Mouse (Mus musculus): ENCODE data around the gene Snx13.

DNA sequence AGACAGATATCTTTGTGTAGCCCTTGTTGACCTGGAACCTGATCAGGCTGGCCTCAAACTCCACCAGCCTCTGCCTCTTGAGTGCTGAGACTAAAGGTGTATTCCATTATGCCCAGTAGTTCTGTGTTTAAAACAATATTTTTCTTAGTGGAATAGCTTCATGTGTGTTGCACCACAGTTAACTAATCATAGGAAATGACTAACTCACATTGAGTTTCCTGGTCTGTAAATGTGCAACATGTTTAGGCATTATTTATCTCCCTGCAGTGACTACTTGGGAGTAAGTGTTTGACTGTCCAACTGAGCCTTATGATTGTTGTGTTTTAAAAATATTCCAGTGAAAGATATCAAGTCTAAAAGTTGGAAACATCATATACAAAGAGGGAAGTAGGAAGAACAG lies 20.6 kb downstream of the Snx13 start:
- no peak for TF ChIP-seq CTCF (IDR thresholded peaks at IDR 0.05; ENCODE audit: low read depth, low read length)
- no peak for TF ChIP-seq POLR2A (IDR thresholded peaks at IDR 0.05; ENCODE audit: insufficient read depth, low read length)

Measured in ES-Bruce4 (cell line).